Mouse (Mus musculus): Measurements from ENCODE around the gene Mex3a. TPM values are rescaled to one million over a fixed set of nuclear protein-coding genes. Genes with fewer than 3 reads are reported as not detected.
"Not testable (repeated sequence)": the region's sequence is repeated elsewhere in the genome, so short reads cannot be mapped to it uniquely, and the experiment has no call there.

Mex3a gene
- polyA plus RNA-seq, 1 experiment = 33.6 TPM

- Histone ChIP-seq H3K4me3 (ENCODE audit: insufficient read depth, low read length) (no peak overlapping the region), H3K27ac (ENCODE audit: insufficient read depth, low read length) (no peak overlapping the region), H3K4me1 (ENCODE audit: control insufficient read depth, insufficient read depth, low read length) (no peaks in the 10 kb centered on the region)
- no peak for TF ChIP-seq CTCF (IDR thresholded peaks at IDR 0.05; ENCODE audit: borderline replicate concordance, insufficient read depth, low read length)
- no peak for TF ChIP-seq POLR2A (IDR thresholded peaks at IDR 0.05; ENCODE audit: low read depth, low read length)
These were observed 39.7 kb downstream of the Mex3a start for GRCm38 (mm10) chr3:88571856-88572255.

DNA sequence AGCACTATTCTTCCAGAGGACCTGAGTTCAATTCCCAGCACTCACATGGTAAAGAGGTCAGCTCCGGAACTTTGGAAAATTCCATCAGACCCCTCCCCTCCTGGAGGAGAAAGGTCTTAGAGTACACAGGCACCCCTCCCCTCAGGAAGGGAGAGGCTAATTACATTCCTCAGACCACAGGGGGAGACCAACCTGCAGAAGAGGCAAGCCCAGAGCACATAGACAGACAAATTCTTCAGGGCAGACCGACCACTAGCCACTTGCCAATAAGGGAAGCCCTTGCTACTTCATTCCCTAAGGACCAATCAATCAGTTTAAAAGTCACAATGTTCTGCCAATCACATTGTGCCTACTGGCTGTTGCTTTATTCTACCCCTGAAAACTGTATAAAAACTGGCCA lies 40.6 kb downstream of the Mex3a start:
- no peaks in the 10 kb centered on the region for H3K4me1 ChIP-seq (ENCODE audit: control insufficient read depth, insufficient read depth, low read length)
- H3K27ac ChIP-seq (ENCODE audit: insufficient read depth, low read length) = no peak overlapping the region
- no peak overlapping the region for H3K4me3 ChIP-seq (ENCODE audit: insufficient read depth, low read length)
- TF ChIP-seq POLR2A (IDR thresholded peaks at IDR 0.05; ENCODE audit: low read depth, low read length) = no peak
- TF ChIP-seq CTCF (IDR thresholded peaks at IDR 0.05; ENCODE audit: borderline replicate concordance, insufficient read depth, low read length) = no peak

DNA sequence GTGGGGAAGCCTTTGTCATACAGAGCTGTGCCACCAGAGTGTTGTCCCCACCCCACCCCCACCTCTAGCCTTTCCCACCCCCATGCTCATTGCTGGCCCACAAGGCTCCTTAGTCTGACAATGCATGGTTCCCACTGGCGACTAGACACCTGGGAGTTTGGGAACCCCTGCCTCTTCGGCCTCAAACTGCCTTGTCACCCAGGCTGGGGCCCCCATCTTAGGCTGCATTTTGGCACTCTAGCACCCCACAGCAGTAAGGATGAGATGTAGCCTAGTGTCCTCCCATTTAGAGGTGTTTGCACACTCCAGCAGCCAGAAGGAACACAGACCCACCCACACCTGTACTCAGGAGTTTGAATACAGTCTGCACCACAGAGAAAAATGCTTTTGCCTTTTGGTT lies 41.6 kb downstream of the Mex3a start:
- Histone ChIP-seq H3K4me1 (ENCODE audit: control insufficient read depth, insufficient read depth, low read length) (no peaks in the 10 kb centered on the region), H3K4me3 (ENCODE audit: insufficient read depth, low read length) (no peak overlapping the region)
- TF ChIP-seq POLR2A (IDR thresholded peaks at IDR 0.05; ENCODE audit: low read depth, low read length) (no peak), CTCF (IDR thresholded peaks at IDR 0.05; ENCODE audit: borderline replicate concordance, insufficient read depth, low read length) (no peak)

DNA sequence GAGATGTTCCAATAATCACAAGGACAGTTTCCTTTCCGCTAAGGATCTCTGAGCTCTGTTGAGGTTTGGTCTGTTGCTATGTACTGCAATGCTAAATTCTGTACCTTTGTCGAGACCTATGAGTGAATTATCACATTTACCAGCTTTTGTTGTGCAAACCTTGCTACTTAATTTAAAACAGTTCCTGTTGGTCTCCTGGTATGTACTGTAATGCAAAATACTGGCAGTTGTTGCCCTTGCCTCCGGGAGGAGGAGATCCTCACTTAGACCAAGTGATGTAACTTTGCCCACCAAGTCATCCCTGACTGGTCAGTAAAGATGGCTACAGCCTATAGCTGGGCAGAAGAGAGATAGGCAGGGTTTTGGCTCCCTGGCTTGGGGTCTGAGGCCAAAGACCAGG lies 43.3 kb downstream of the Mex3a start, which contains the start of gene Ssr2:
Ssr2 (plus strand) TSS at position 337 of the 400 bp plus-strand sequence.
- Histone ChIP-seq H3K4me1 (ENCODE audit: control insufficient read depth, insufficient read depth, low read length) (no peaks in the 10 kb centered on the region), H3K4me3 (ENCODE audit: insufficient read depth, low read length) (no peak within 1 kb of the TSS), H3K27ac (ENCODE audit: insufficient read depth, low read length) (no peak within 1 kb of the TSS)
- no peak for TF ChIP-seq POLR2A (IDR thresholded peaks at IDR 0.05; ENCODE audit: low read depth, low read length)
- no peak for TF ChIP-seq CTCF (IDR thresholded peaks at IDR 0.05; ENCODE audit: borderline replicate concordance, insufficient read depth, low read length)

More for the DNA sequence above, 41.6 kb downstream of the Mex3a start:
- no peak overlapping the region for H3K27ac ChIP-seq (ENCODE audit: insufficient read depth, low read length)

DNA sequence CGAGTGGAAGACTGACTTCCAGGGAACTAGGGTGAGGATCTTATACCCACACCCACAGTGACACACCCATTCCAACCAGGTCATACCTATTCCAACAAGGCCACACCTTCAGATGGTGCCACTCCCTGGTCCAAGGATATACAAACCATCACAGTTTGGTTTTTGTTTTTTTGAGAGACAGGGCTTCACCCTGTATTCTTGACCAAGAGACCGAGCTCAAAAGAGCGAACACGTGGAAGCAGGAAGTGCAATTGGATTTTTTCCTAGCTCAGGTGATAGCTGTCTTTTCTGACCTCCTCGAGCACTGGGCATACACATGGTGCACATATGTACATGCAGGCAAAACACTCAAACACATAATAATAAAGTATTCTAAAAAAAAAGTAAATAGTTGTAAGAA lies 45.7 kb downstream of the Mex3a start:
- H3K4me1 ChIP-seq (ENCODE audit: control insufficient read depth, insufficient read depth, low read length); H3K4me3 ChIP-seq (ENCODE audit: insufficient read depth, low read length); H3K27ac ChIP-seq (ENCODE audit: insufficient read depth, low read length): not testable (repeated sequence)

- H3K27ac ChIP-seq (ENCODE audit: insufficient read depth, low read length) = no peak overlapping the region
- TF ChIP-seq CTCF (IDR thresholded peaks at IDR 0.05; ENCODE audit: borderline replicate concordance, insufficient read depth, low read length) = no peak
- no peak for TF ChIP-seq POLR2A (IDR thresholded peaks at IDR 0.05; ENCODE audit: low read depth, low read length)
- H3K4me1 ChIP-seq (ENCODE audit: control insufficient read depth, insufficient read depth, low read length) = 0 out of 2 replicates have a peak, but pooled peaks cover 3% of the 10 kb centered on the region
- H3K4me3 ChIP-seq (ENCODE audit: insufficient read depth, low read length) = peak overlapping the region; percentile 98
These were observed 46.6 kb downstream of the Mex3a start for GRCm38 (mm10) chr3:88578498-88579424.

- TF ChIP-seq CTCF (IDR thresholded peaks at IDR 0.05; ENCODE audit: borderline replicate concordance, insufficient read depth, low read length) = no peak
- TF ChIP-seq POLR2A (IDR thresholded peaks at IDR 0.05; ENCODE audit: low read depth, low read length) = peak; percentile 85
- Histone ChIP-seq H3K4me3 (ENCODE audit: insufficient read depth, low read length) (peak overlapping the region; percentile 98), H3K4me1 (ENCODE audit: control insufficient read depth, insufficient read depth, low read length) (0 out of 2 replicates have a peak, but pooled peaks cover 3% of the 10 kb centered on the region), H3K27ac (ENCODE audit: insufficient read depth, low read length) (no peak overlapping the region)
These were observed 47.4 kb downstream of the Mex3a start for GRCm38 (mm10) chr3:88579454-88580117.

- H3K27ac ChIP-seq (ENCODE audit: insufficient read depth, low read length) = no peak overlapping the region
- no peak for TF ChIP-seq POLR2A (IDR thresholded peaks at IDR 0.05; ENCODE audit: low read depth, low read length)
- no peak for TF ChIP-seq CTCF (IDR thresholded peaks at IDR 0.05; ENCODE audit: borderline replicate concordance, insufficient read depth, low read length)
- 0 out of 2 replicates have a peak, but pooled peaks cover 3% of the 10 kb centered on the region for H3K4me1 ChIP-seq (ENCODE audit: control insufficient read depth, insufficient read depth, low read length)
- H3K4me3 ChIP-seq (ENCODE audit: insufficient read depth, low read length) = no peak overlapping the region
These were observed 53.6 kb downstream of the Mex3a start for GRCm38 (mm10) chr3:88585769-88586168.

DNA sequence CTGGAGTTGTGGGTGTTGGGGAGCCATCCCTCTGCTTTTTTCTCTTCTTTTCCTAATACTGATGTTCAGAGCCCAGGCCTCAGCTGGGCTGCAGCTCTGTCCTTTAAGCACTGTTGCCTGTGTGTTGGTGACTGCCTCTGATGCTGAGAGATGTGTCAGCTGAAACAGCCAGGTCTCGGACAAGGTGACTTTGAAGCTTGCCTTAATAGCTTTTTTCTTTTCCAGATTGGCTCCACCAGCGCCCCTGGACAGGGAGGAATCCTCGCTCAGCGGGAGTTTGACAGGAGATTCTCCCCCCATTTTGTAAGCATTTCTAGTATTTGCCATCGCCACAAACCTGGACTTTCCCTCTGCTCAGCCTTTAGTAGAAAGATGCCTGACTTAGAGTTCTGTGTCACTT lies 54.4 kb downstream of the Mex3a start:
- no peaks in the 10 kb centered on the region for H3K4me1 ChIP-seq (ENCODE audit: control insufficient read depth, insufficient read depth, low read length)
- no peak for TF ChIP-seq POLR2A (IDR thresholded peaks at IDR 0.05; ENCODE audit: low read depth, low read length)
- TF ChIP-seq CTCF (IDR thresholded peaks at IDR 0.05; ENCODE audit: borderline replicate concordance, insufficient read depth, low read length) = no peak

GRCm38 (mm10) chr3:88590246-88590645 lies 58.1 kb downstream of the Mex3a start:
- Histone ChIP-seq H3K4me1 (ENCODE audit: control insufficient read depth, insufficient read depth, low read length) (peaks cover 12% of the 10 kb centered on the region), H3K27ac (ENCODE audit: insufficient read depth, low read length) (no peak overlapping the region), H3K4me3 (ENCODE audit: insufficient read depth, low read length) (no peak overlapping the region)
- no peak for TF ChIP-seq POLR2A (IDR thresholded peaks at IDR 0.05; ENCODE audit: low read depth, low read length)
- no peak for TF ChIP-seq CTCF (IDR thresholded peaks at IDR 0.05; ENCODE audit: borderline replicate concordance, insufficient read depth, low read length)

More for the DNA sequence above, 54.4 kb downstream of the Mex3a start:
- H3K27ac ChIP-seq (ENCODE audit: insufficient read depth, low read length) = no peak overlapping the region
- no peak overlapping the region for H3K4me3 ChIP-seq (ENCODE audit: insufficient read depth, low read length)

Other genes with a start within 250 kb of the Mex3a start
- not detected in 2 replicates for gene Gm38392, start 245.2 kb upstream of the Mex3a start, polyA plus RNA-seq (2011; ENCODE audit: insufficient read length, low read depth, missing spikeins)
- gene Tsacc, start 235.4 kb upstream of the Mex3a start, polyA plus RNA-seq (2011; ENCODE audit: insufficient read length, low read depth, missing spikeins) = 3.9 and 5.5 TPM in 2 replicates
- gene Cct3, start 235.3 kb upstream of the Mex3a start, polyA plus RNA-seq (2011; ENCODE audit: insufficient read length, low read depth, missing spikeins) = 223 and 264 TPM in 2 replicates
- 172 and 220 TPM in 2 replicates for gene Glmp, start 207.4 kb upstream of the Mex3a start, polyA plus RNA-seq (2011; ENCODE audit: insufficient read length, low read depth, missing spikeins)
- 1.3 and 1.4 TPM in 2 replicates for gene Tmem79, start 196.2 kb upstream of the Mex3a start, polyA plus RNA-seq (2011; ENCODE audit: insufficient read length, low read depth, missing spikeins)
- 62.8 and 71.6 TPM in 2 replicates for gene Smg5, start 196.1 kb upstream of the Mex3a start, polyA plus RNA-seq (2011; ENCODE audit: insufficient read length, low read depth, missing spikeins)
- 0.55 and 1.4 TPM in 2 replicates for gene Paqr6, start 167.8 kb upstream of the Mex3a start, polyA plus RNA-seq (2011; ENCODE audit: insufficient read length, low read depth, missing spikeins)
- gene Bglap3, start 159.7 kb upstream of the Mex3a start, polyA plus RNA-seq (2011; ENCODE audit: insufficient read length, low read depth, missing spikeins) = not detected in 2 replicates
- gene Bglap2, start 153.7 kb upstream of the Mex3a start, polyA plus RNA-seq (2011; ENCODE audit: insufficient read length, low read depth, missing spikeins) = not detected in 2 replicates
- gene Bglap, start 147.9 kb upstream of the Mex3a start, polyA plus RNA-seq (2011; ENCODE audit: insufficient read length, low read depth, missing spikeins) = not detected in 2 replicates
- gene Pmf1, start 122.1 kb upstream of the Mex3a start, polyA plus RNA-seq (2011; ENCODE audit: insufficient read length, low read depth, missing spikeins) = 24.4 and 29.9 TPM in 2 replicates
- gene Slc25a44, start 107.3 kb upstream of the Mex3a start, polyA plus RNA-seq (2011; ENCODE audit: insufficient read length, low read depth, missing spikeins) = 15.9 and 20.1 TPM in 2 replicates
- gene Sema4a, start 71.2 kb upstream of the Mex3a start, polyA plus RNA-seq (2011; ENCODE audit: insufficient read length, low read depth, missing spikeins) = 0.25 and 0.63 TPM in 2 replicates
- gene Lmna, start 22.4 kb upstream of the Mex3a start, polyA plus RNA-seq (2011; ENCODE audit: insufficient read length, low read depth, missing spikeins) = 401 and 426 TPM in 2 replicates
- not detected in 2 replicates for gene Rab25, start 15.9 kb downstream of the Mex3a start, polyA plus RNA-seq (2011; ENCODE audit: insufficient read length, low read depth, missing spikeins)
- 74.4 and 81.1 TPM in 2 replicates for gene Lamtor2, start 20.7 kb downstream of the Mex3a start, polyA plus RNA-seq (2011; ENCODE audit: insufficient read length, low read depth, missing spikeins)
- gene Ubqln4, start 21.4 kb downstream of the Mex3a start, polyA plus RNA-seq (2011; ENCODE audit: insufficient read length, low read depth, missing spikeins) = 38.5 and 50.4 TPM in 2 replicates
- gene Ssr2, start 43.5 kb downstream of the Mex3a start, polyA plus RNA-seq (2011; ENCODE audit: insufficient read length, low read depth, missing spikeins) = 218 and 298 TPM in 2 replicates
- 174 and 210 TPM in 2 replicates for gene Arhgef2, start 73.6 kb downstream of the Mex3a start, polyA plus RNA-seq (2011; ENCODE audit: insufficient read length, low read depth, missing spikeins)
- not detected in 2 replicates for gene Rxfp4, start 120.7 kb downstream of the Mex3a start, polyA plus RNA-seq (2011; ENCODE audit: insufficient read length, low read depth, missing spikeins)
- 64.1 and 68.9 TPM in 2 replicates for gene Khdc4, start 153.4 kb downstream of the Mex3a start, polyA plus RNA-seq (2011; ENCODE audit: insufficient read length, low read depth, missing spikeins)
- 52.1 and 57.8 TPM in 2 replicates for gene Rit1, start 184.4 kb downstream of the Mex3a start, polyA plus RNA-seq (2011; ENCODE audit: insufficient read length, low read depth, missing spikeins)
- 18.9 and 29.2 TPM in 2 replicates for gene Syt11, start 242.8 kb downstream of the Mex3a start, polyA plus RNA-seq (2011; ENCODE audit: insufficient read length, low read depth, missing spikeins)